Mouse (Mus musculus) stomach, postnatal 0 days (tissue): ENCODE data around the gene Pdk3.

Source experiments
- CTCF ChIP-seq: IDR thresholded peaks from 2 replicates; pipeline ENCODE4 v1.5.1; 2016; ENCODE audit warnings: antibody characterized with exemption, low read depth, mild to moderate bottlenecking, moderate library complexity
- EP300 ChIP-seq: optimal IDR thresholded peaks from 2 replicates; pipeline ENCODE3; 2016; ENCODE audit warnings: antibody characterized with exemption

- no peak for TF ChIP-seq EP300
- TF ChIP-seq CTCF: no peak
Observed at GRCm38 (mm10) chrX:93825787-93826186, 6.2 kb downstream of the Pdk3 start.
